Mouse (Mus musculus): ENCODE measurements around the gene Slco2a1.

DNA sequence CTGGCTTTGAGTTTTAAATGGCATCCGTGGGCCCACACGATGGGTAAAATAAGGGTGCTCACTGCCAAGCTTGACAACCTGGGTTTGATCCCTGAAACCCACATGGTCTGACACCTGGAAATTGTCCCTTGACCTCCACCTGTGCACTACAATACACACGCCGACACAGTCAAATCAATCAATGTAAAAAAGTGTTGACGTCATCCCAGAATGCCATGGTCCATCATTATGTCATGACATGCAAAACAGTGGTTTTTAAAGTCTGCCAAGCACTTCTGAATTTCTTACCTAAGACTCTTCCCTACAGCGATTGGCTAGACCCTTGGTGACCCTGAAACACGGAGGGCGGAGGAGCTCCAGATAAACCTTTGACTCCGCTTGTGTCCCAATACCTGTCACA is 23.9 kb upstream of the Slco2a1 start:
- no peak for TF ChIP-seq CTCF (IDR thresholded peaks at IDR 0.05; ENCODE audit: low read depth)
- TF ChIP-seq EP300 (IDR thresholded peaks at IDR 0.05; ENCODE audit: low read depth), result no peak

All from liver, postnatal 0 days (tissue).